Mouse (Mus musculus): ENCODE results near the gene Syce3. TPM values are rescaled to one million over a fixed set of nuclear protein-coding genes. Genes with fewer than 3 reads are reported as not detected.

The Syce3 gene
- total RNA-seq (2023): not detected

DNA sequence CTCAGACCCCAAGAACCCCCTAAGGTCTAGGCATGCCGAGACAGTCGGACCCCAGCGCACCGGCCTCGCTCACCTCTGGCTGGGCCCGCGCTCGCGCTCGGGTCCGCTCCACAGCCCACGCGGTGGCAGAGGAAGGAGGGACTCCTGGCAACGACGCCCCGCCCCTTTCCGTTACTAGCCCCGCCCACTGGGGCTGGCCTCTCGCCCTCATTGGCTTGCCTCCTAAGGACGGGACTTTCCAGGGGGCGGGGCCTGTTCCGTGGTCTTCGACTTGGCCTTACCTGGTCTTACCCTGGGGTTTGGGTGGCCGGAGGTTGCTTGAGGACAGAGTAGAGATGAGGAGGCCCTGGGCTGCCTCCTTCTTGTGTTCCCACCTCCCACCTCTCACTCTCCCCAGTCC lies at the start of gene Syce3:
Syce3 (minus strand) TSS at position 386 of the 400 bp plus-strand sequence.

DNA sequence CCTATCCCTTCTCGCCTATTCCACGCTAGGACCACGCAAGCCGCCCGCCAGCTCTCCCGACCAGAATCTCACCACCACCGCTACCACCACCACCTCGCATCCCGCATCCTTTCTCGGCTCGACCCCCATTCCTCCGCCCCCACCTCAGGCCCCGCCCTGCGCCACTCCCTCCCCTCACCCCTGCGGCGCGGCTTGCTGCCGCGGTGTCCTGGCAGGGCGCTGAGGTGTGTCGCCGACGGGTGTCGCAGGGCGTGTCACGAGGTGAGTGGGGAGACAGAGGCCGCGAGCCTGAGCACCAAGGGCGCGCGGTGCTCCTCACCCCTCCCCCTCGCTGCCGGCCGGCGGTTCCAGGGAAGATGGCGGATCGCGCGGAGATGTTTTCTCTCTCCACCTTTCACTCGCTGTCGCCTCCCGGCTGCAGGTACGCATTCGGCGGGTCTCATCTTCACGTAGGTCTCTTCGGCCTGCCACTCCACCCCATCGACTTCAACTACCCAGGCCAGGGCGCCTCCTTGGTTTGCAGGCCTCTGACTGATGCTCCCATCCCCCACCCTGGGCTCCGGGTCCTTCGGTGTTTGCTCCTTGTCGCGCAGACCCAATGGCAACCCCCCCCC lies 43.7 kb upstream of the Syce3 start, which contains the start of gene Mapk8ip2:
Mapk8ip2 (plus strand) TSS at position 49 of the 614 bp plus-strand sequence.

DNA sequence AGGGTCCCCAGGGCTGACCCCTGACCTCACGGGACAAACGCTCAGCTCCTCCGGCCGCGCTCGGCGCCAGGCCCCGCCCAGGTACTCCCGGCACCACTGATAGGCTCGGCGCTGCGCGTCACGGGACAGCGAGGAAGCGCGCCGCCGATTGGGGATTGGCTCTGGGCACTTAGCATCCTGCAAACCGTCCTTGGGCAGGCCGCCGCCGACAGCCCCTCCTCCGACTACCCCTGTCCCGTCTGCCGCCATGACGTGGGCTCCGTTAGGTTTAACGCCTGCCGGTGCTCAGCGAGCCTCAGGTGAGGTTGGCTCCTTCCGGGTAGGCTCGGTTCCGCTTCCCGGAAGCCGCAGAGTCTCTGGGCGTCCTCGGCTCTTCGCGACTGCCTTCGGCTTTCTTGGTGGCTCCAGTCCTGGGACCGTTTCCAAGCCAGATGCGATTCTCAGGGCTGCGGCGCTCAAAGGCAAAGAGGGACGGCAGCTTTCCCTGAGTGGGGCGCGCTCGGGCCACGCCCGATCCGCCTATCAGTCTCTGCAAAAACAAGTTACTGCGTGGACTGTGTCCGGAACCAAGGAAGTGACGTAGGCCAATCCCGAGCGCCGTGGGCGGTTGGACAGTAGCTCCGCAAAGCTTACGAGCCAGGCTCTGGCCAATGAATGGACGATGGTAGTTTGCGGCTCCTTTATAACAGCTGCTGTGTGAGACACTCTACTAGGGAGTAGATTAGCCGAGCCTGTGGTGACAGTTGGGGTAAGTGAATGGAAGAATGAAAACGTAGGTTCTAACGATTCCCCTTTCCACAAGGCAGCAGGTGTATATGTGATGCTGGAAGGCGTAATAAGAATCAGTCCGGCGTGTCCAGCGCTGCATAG lies 19.3 kb upstream of the Syce3 start, which contains the start of the genes C730034F03Rik, Gm44502 and Chkb:
C730034F03Rik (plus strand) TSS at position 238 of the 870 bp plus-strand sequence.
Gm44502 (minus strand) TSS at position 345 of the 870 bp plus-strand sequence.
Chkb (minus strand) TSS at position 557 of the 870 bp plus-strand sequence.

GRCm38 (mm10) chr15:89425711-89426121 lies 15.4 kb upstream of the Syce3 start, which contains the start of gene Cpt1b:
Cpt1b (minus strand) TSS chr15:89425863.

GRCm38 (mm10) chr15:89384617-89385016 lies 25.7 kb downstream of the Syce3 start, which contains the start of gene Klhdc7b:
Klhdc7b (plus strand) TSS chr15:89384917.

GRCm38 (mm10) chr15:89378831-89379401 lies 31.4 kb downstream of the Syce3 start, which contains the start of gene Odf3b:
Odf3b (minus strand) TSS chr15:89379282.

GRCm38 (mm10) chr15:89376957-89377356 lies 33.3 kb downstream of the Syce3 start, which contains the start of gene Tymp:
Tymp (minus strand) TSS chr15:89377039.

DNA sequence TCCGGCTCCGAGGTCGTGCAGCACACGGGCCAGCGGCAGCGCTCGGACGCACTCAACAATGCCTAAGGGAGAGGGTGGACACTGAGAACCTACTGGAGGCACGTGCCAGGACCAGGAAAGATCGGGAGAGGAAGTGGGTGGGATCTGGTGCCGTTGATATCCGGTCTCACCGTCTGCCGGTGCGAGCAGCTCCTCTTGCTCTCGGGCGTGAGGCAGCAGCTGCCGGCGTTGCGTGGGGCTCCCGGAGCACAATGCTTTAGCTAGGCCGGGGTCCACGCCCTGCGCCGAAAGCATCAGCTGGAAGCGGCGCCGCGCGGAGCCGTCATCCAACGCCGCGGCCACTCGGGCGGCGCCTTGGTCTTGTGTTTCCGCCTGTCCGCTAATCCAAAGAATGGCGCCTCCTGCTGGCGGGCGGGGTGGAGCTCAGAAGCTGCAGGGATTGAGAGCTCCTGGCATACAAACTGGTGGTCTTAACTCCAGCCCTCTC lies 36.5 kb downstream of the Syce3 start, which contains the start of gene Sco2:
Sco2 (minus strand) TSS at position 85 of the 487 bp plus-strand sequence.

DNA sequence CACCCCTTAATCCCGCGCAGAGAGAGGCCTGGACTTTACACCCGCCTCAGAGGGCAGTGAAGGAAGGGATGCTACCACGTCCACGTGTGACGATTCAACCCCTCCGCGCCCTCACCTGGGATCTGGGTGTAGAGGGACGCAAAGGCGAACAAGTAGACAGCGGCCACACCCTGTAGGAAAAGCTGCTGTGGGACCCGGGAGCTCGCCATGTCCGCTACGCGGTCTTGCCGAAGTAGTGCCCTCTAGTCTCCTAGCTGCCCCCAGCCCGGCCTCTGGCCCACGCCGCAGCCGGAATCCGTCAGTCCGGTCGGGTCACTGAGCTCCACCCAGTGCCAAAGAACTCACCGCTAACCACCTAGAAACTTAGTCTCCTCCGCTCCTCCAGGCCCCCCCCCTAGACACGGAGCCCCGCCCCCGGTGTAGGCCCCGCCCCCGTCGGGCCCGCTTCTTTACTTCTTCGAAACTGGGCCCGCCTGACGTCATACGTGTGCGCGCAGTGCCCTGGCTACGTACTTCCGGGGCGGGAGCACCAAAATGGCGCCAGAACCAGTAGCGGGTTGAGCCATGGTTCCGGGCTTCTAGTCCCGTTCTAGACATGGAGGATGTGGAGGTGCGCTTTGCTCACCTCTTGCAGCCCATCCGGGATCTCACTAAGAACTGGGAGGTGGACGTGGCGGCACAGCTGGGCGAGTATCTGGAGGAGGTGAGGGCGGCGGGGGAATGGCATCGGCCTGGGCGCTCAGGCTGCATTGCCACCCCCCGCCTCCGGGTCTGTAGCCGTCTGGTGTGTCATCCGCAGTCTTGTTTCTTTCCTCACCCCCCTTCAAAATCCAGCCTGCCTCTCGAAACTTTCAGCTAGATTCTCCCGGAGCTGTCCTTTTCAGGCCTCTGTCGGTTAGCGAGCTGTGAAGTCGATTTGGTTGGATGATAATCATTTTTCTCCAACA lies 54.8 kb downstream of the Syce3 start, which contains the start of the genes Lmf2 and Ncaph2:
Lmf2 (minus strand) TSS at position 419 of the 947 bp plus-strand sequence.
Ncaph2 (plus strand) TSS at position 479 of the 947 bp plus-strand sequence.

Other genes with a start within 250 kb of the Syce3 start
- gene Plxnb2, start 229.7 kb downstream of the Syce3 start, total RNA-seq (2023): 1.8 TPM
- gene Dennd6b, start 214.0 kb downstream of the Syce3 start, total RNA-seq (2023): 24.3 TPM
- gene Ppp6r2, start 198.9 kb downstream of the Syce3 start, total RNA-seq (2023): 38.3 TPM
- 424 TPM for gene Sbf1, start 95.2 kb downstream of the Syce3 start, total RNA-seq (2023)
- not detected for gene Adm2, start 87.8 kb downstream of the Syce3 start, total RNA-seq (2023)
- gene Miox, start 76.1 kb downstream of the Syce3 start, total RNA-seq (2023): not detected
- 33.6 TPM for gene Lmf2, start 54.8 kb downstream of the Syce3 start, total RNA-seq (2023)
- 117 TPM for gene Ncaph2, start 54.8 kb downstream of the Syce3 start, total RNA-seq (2023)
- gene Sco2, start 36.7 kb downstream of the Syce3 start, total RNA-seq (2023): 17.8 TPM
- 0.49 TPM for gene Tymp, start 33.5 kb downstream of the Syce3 start, total RNA-seq (2023)
- not detected for gene Odf3b, start 31.2 kb downstream of the Syce3 start, total RNA-seq (2023)
- gene Klhdc7b, start 25.6 kb downstream of the Syce3 start, total RNA-seq (2023): not detected
- 8.1 TPM for gene Cpt1b, start 15.4 kb upstream of the Syce3 start, total RNA-seq (2023)
- gene C730034F03Rik, start 19.1 kb upstream of the Syce3 start, total RNA-seq (2023): 12.1 TPM
- gene Gm44502, start 19.2 kb upstream of the Syce3 start, total RNA-seq (2023): not detected
- 220 TPM for gene Chkb, start 19.4 kb upstream of the Syce3 start, total RNA-seq (2023)
- not detected for gene Mapk8ip2, start 43.4 kb upstream of the Syce3 start, total RNA-seq (2023)
- gene Arsa, start 66.9 kb upstream of the Syce3 start, total RNA-seq (2023): 13.4 TPM
- gene Shank3, start 89.1 kb upstream of the Syce3 start, total RNA-seq (2023): 0.43 TPM
- gene Acr, start 157.8 kb upstream of the Syce3 start, total RNA-seq (2023): not detected
- 1.1 TPM for gene Rabl2, start 181.4 kb upstream of the Syce3 start, total RNA-seq (2023)

Data from CD8-positive naive resting alpha-beta T cell, adult 57 days (primary cell).